Mouse (Mus musculus) midbrain, embryonic 11.5 days (tissue): ENCODE results near the gene 2510002D24Rik. TPM values are rescaled to one million over a fixed set of nuclear protein-coding genes. Genes with fewer than 3 reads are reported as not detected.

Experiments
- ATAC-seq: fragments of 200-750 bp; cut with Nextera tagmentation; 2 replicates; pipeline ENCODE4 v1.8.0; 2017; ENCODE audit warnings: moderate TSS enrichment, moderate library complexity; ENCODE audit not compliant: low FRiP score
- DNase-seq: peaks from one replicate; pipeline ENCODE4 v3.0.0; 2015; ENCODE audit warnings: low spot score; ENCODE audit errors: missing footprints
- H3K27ac ChIP-seq: fragments of 300-500 bp; sonication (generic); 2 replicates; pipeline ENCODE4 v1.5.1; 2014; ENCODE audit warnings: low read depth, low read length
- H3K27me3 ChIP-seq: fragments of 300-500 bp; sonication (generic); 2 replicates; pipeline ENCODE4 v1.6.1; 2014; ENCODE audit warnings: mild to moderate bottlenecking, low read length, moderate library complexity, mixed read lengths; ENCODE audit not compliant: control insufficient read depth, insufficient read depth
- H3K36me3 ChIP-seq: fragments of 300-500 bp; sonication (generic); 2 replicates; pipeline ENCODE4 v1.6.1; 2014; ENCODE audit warnings: mild to moderate bottlenecking, low read length, moderate library complexity, mixed read lengths; ENCODE audit not compliant: control insufficient read depth, insufficient read depth
- H3K4me1 ChIP-seq: fragments of 300-500 bp; sonication (generic); 2 replicates; pipeline ENCODE4 v1.6.1; 2014; ENCODE audit warnings: low read length; ENCODE audit not compliant: control insufficient read depth, insufficient read depth
- H3K4me2 ChIP-seq: fragments of 300-500 bp; sonication (generic); 2 replicates; pipeline ENCODE4 v1.6.1; 2014; ENCODE audit warnings: mild to moderate bottlenecking, moderate library complexity
- H3K4me3 ChIP-seq: fragments of 300-500 bp; sonication (generic); 2 replicates; pipeline ENCODE4 v1.5.1; 2014; ENCODE audit warnings: low read depth, low read length
- H3K9ac ChIP-seq: fragments of 300-500 bp; sonication (generic); 2 replicates; pipeline ENCODE4 v1.6.1; 2014; ENCODE audit warnings: low read length
- H3K9me3 ChIP-seq: fragments of 300-500 bp; sonication (generic); 2 replicates; pipeline ENCODE4 v1.6.1; 2016; ENCODE audit warnings: low read length; ENCODE audit not compliant: control insufficient read depth
- WGBS: fragments of 180-500 bp; shearing (Covaris S2); extraction: QIAGEN DNeasy Blood & Tissue Kit; methylation state at CpG from one replicate; pipeline ENCODE4 v1.1.7; 2014; 5-methylcytosine and 5-hydroxymethylcytosine counted together
- polyA plus RNA-seq: library from polyadenylated mRNA; unstranded; fragments of >200 nt; fragmentation: Nextera tagmentation; extraction: Ambion mirVana; gene quantifications from 2 replicates; pipeline ENCODE4 v1.2.1, GENCODE M21; 2014

2510002D24Rik gene
- polyA plus RNA-seq, 1 experiment from 2014 or later: 16.1 TPM

- Histone ChIP-seq H3K9ac (no peak overlapping the region; the same call in 1 of the 2 replicates), H3K27me3 (no peaks in the 10 kb centered on the region), H3K4me2 (no peak overlapping the region), H3K4me1 (peaks cover 9% of the 10 kb centered on the region), H3K9me3 (no peaks in the 10 kb centered on the region), H3K27ac (no peak overlapping the region), H3K36me3 (peaks cover 24% of the 10 kb centered on the region), H3K4me3 (no peak overlapping the region)
- 96% methylated on average over 5 of the region's 5 CpGs for WGBS
- no peak for DNase-seq
- no peak for ATAC-seq
Observed at GRCm38 (mm10) chr16:18809001-18809400, 27.4 kb upstream of the 2510002D24Rik start.

- H3K4me1 ChIP-seq: peaks cover 9% of the 10 kb centered on the region
- ATAC-seq (no peak; the same call in 1 of the 2 replicates), DNase-seq (no peak)
- peak overlapping the region; percentile 67 for H3K4me3 ChIP-seq
- H3K9ac ChIP-seq: peak overlapping the region; percentile 57
- no peak overlapping the region for H3K27ac ChIP-seq
- peaks cover 25% of the 10 kb centered on the region for H3K36me3 ChIP-seq
- WGBS: 6% methylated on average over 5 of the region's 5 CpGs
- H3K4me2 ChIP-seq: peak overlapping the region; percentile 82
- no peaks in the 10 kb centered on the region for H3K27me3 ChIP-seq
- no peaks in the 10 kb centered on the region for H3K9me3 ChIP-seq
Observed at GRCm38 (mm10) chr16:18811032-18811431, 25.3 kb upstream of the 2510002D24Rik start.

GRCm38 (mm10) chr16:18811468-18812384 is 24.7 kb upstream of the 2510002D24Rik start, which contains the start of the genes Ufd1 and Cdc45:
Gene Ufd1, plus strand, starts transcription at chr16:18811779.
Gene Cdc45, minus strand, starts transcription at chr16:18811987.
- Histone ChIP-seq H3K4me3 (peak within 1 kb of the TSS; percentile 67), H3K4me1 (peaks cover 9% of the 10 kb centered on the region), H3K9ac (peak within 1 kb of the TSS; percentile 57), H3K27ac (no peak within 1 kb of the TSS; the same call in 1 of the 2 replicates), H3K27me3 (no peaks in the 10 kb centered on the region), H3K9me3 (no peaks in the 10 kb centered on the region), H3K36me3 (peaks cover 28% of the 10 kb centered on the region), H3K4me2 (peak within 1 kb of the TSS; percentile 82)
- under 1% methylated on average over 42 of the region's 42 CpGs for WGBS
- DNase-seq: peak; percentile 99
- peak; percentile 95 for ATAC-seq

GRCm38 (mm10) chr16:18812385-18812910 is 23.9 kb upstream of the 2510002D24Rik start:
- peaks cover 9% of the 10 kb centered on the region for H3K4me1 ChIP-seq
- peak overlapping the region; percentile 82 for H3K4me2 ChIP-seq
- H3K36me3 ChIP-seq: peaks cover 29% of the 10 kb centered on the region
- H3K4me3 ChIP-seq: peak overlapping the region; percentile 67
- WGBS: 3% methylated on average over 31 of the region's 31 CpGs
- H3K9ac ChIP-seq: peak overlapping the region; percentile 57
- H3K9me3 ChIP-seq: no peaks in the 10 kb centered on the region
- H3K27me3 ChIP-seq: no peaks in the 10 kb centered on the region
- no peak overlapping the region for H3K27ac ChIP-seq
- DNase-seq (no peak), ATAC-seq (peak; percentile 66; the same call in 1 of the 2 replicates)

- no peak for ATAC-seq
- Histone ChIP-seq H3K27me3 (no peaks in the 10 kb centered on the region), H3K4me3 (no peak overlapping the region), H3K27ac (no peak overlapping the region), H3K4me1 (no peaks in the 10 kb centered on the region), H3K36me3 (peaks cover 46% of the 10 kb centered on the region), H3K9ac (no peak overlapping the region), H3K4me2 (no peak overlapping the region), H3K9me3 (no peaks in the 10 kb centered on the region)
- DNase-seq: no peak
- 85% methylated on average over 1 of the region's 1 CpGs for WGBS
Observed at GRCm38 (mm10) chr16:18822356-18822755, 14.0 kb upstream of the 2510002D24Rik start.

GRCm38 (mm10) chr16:18822925-18823324 is 13.5 kb upstream of the 2510002D24Rik start:
- Histone ChIP-seq H3K9ac (no peak overlapping the region), H3K4me2 (no peak overlapping the region), H3K36me3 (peaks cover 47% of the 10 kb centered on the region), H3K9me3 (no peaks in the 10 kb centered on the region), H3K27me3 (no peaks in the 10 kb centered on the region), H3K4me3 (no peak overlapping the region), H3K27ac (no peak overlapping the region), H3K4me1 (no peaks in the 10 kb centered on the region)
- ATAC-seq (no peak), DNase-seq (no peak)
- WGBS: 73% methylated on average over 4 of the region's 4 CpGs

GRCm38 (mm10) chr16:18828630-18829029 is 7.7 kb upstream of the 2510002D24Rik start:
- 94% methylated on average over 3 of the region's 3 CpGs for WGBS
- ATAC-seq: no peak
- Histone ChIP-seq H3K9ac (no peak overlapping the region), H3K27me3 (no peaks in the 10 kb centered on the region), H3K4me3 (no peak overlapping the region), H3K36me3 (peaks cover 28% of the 10 kb centered on the region), H3K27ac (no peak overlapping the region), H3K4me1 (no peaks in the 10 kb centered on the region), H3K9me3 (no peaks in the 10 kb centered on the region), H3K4me2 (no peak overlapping the region)
- no peak for DNase-seq

- H3K27me3 ChIP-seq: no peaks in the 10 kb centered on the region
- WGBS: 94% methylated on average over 6 of the region's 6 CpGs
- ATAC-seq (no peak), DNase-seq (no peak)
- H3K9ac ChIP-seq: no peak overlapping the region
- no peaks in the 10 kb centered on the region for H3K9me3 ChIP-seq
- no peak overlapping the region for H3K27ac ChIP-seq
- no peaks in the 10 kb centered on the region for H3K4me1 ChIP-seq
- H3K36me3 ChIP-seq: peaks cover 27% of the 10 kb centered on the region
- no peak overlapping the region for H3K4me3 ChIP-seq
- no peak overlapping the region for H3K4me2 ChIP-seq
Observed at GRCm38 (mm10) chr16:18829102-18829501, 7.3 kb upstream of the 2510002D24Rik start.

GRCm38 (mm10) chr16:18833486-18833885 is 2.9 kb upstream of the 2510002D24Rik start:
- 68% methylated on average over 2 of the region's 2 CpGs for WGBS
- Histone ChIP-seq H3K4me3 (no peak overlapping the region), H3K36me3 (peaks cover 15% of the 10 kb centered on the region; the same call in 1 of the 2 replicates), H3K9me3 (no peaks in the 10 kb centered on the region), H3K4me1 (0 out of 2 replicates have a peak, but pooled peaks cover 2% of the 10 kb centered on the region), H3K4me2 (no peak overlapping the region), H3K27me3 (no peaks in the 10 kb centered on the region), H3K9ac (no peak overlapping the region), H3K27ac (no peak overlapping the region)
- DNase-seq: peak; percentile 44
- ATAC-seq: no peak
